Mouse (Mus musculus) heart, postnatal 36 days (tissue): ENCODE data around the gene Gspt1. TPM values are rescaled to one million over a fixed set of nuclear protein-coding genes. Genes with fewer than 3 reads are reported as not detected.
A peak's percentile ranks its signal among the peaks of the same experiment; 100 is the strongest.
"Not testable (repeated sequence)": the region's sequence is repeated elsewhere in the genome, so short reads cannot be mapped to it uniquely, and the experiment has no call there.

Experiments used
- DNase-seq, 2 experiments: peaks; one replicate each; pipeline ENCODE4 v3.0.0; 2021 to 2022
- intact Hi-C: fragments of 180-260 bp; cut with DNase I; formaldehyde crosslinking; loops from one replicate; pipeline ENCODE4 v1.15.1; 2025
- total RNA-seq, 2 experiments: library from RNA; stranded (reverse); gene quantifications; 2 replicates each; pipeline ENCODE4 v1.2.3; 2021

Gspt1 gene
- total RNA-seq, result 10 to 100 TPM; 64.1 to 65.2 TPM

DNA sequence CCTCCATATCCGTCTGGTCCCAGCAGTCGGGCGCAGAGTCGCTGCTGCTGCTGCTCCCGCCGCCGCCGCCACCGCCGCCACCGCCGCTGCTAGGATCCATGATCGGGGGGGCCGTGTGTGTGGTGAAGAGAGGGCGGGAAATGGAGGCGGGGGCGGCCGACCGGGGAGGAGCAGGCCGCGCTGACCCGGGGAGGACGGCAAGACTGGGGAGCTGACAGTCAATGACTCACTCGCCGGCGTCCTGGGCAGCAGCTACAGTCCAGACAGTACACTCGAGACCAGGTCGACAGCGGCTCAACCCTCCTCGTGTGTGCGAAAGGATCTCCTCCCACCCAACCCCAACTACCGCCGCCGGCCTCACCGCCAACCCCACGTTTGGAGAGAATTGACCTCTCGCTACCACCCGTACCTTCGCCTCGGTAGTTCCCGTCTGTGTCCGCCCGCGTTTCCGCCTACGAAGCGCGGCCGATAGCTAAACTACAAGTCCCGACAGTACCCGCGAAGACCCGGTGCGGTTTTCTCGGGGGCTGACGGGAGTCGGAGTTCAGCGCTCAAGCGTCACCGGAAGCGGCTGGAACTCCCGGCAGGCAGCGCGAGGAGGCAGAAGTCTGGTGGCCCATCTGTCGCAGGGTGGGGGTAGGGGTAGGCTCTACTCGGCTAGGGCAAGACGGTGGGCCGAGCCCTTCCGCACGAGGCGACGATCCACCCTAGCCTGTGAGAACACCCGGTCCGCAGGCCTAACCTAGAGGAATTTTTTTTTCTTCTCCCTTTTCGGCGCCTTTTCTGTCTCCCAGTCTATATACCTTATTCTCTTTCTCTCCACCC lies at the start of gene Gspt1:
TSS of gene Gspt1 (minus strand) at position 428 of the 825 bp plus-strand sequence.
- intact Hi-C loops, result loop anchor here (2.0 to 10.0 kb wide), 5 partner anchors 51 to 709 kb away; partner anchors contain the start of genes Clec16a, Dexi, Rsl1d1 and Snx29
- peak; percentile 95 to 96 for DNase-seq

DNA sequence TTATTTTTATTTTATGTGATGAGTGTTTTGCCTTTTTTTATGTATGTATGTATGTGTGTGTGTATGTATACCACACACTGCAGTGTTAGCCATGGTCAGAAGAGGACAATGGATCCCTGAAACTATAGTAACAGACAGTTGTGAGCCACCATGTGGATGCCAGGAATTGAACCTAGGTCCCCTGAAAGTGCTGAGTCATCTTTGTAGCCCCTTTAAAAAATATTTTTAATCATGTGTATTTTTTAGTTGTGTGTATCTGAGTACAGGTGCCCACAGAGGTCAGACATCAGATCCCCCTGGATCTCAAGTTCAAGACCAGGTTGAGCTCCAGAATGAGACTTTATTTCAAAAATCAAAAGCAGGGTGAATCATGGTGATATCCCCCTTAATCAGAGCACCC lies 49.6 kb upstream of the Gspt1 start:
- DNase-seq, result no peak
- intact Hi-C loops, result no loop called here

DNA sequence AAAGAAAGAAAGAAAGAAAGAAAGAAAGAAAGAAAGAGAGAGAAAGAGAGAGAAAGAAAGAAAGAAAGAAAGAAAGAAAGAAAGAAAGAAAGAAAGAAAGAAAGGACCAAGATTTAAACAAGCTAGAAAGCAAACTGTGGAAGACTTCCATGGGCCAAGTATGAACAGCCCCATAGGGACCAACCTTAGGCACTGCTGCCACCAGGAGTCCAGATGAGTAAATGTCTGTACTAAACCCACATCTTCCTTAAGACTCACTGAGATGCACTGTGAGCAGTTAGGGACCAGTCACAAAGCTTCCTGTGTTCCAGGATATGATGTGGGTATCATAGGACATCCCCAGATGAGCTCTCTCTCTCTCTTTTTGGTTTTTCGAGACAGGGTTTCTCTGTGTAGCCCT lies 43.6 kb upstream of the Gspt1 start:
- intact Hi-C loops, DNase-seq: not testable (repeated sequence)

GRCm38 (mm10) chr16:11295583-11295982 lies 41.5 kb upstream of the Gspt1 start:
- DNase-seq, intact Hi-C loops: not testable (repeated sequence)

- intact Hi-C loops, DNase-seq: not testable (repeated sequence)
Measured at GRCm38 (mm10) chr16:11288873-11289272, 34.7 kb upstream of the Gspt1 start.

DNA sequence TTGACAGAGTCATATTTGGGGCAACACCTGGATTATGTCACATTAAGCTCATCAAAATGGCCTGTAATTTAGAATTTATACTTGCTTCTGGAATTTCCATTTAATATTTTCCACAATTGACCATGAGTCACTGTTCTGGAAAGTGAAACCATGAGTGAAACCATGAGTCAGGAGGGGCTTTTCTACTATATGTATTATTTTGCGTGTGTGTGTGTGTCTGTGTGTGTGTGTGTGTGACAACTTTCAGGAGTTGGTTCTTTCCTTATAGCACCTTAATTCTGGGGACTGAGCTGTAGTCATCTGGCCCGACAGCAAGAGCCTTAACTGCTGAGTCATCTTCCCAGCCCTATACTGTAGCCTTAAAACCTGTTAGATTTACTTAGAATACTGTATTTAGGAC lies 31.8 kb upstream of the Gspt1 start:
- intact Hi-C loops, result no loop called here
- DNase-seq, result no peak

GRCm38 (mm10) chr16:11284881-11285280 lies 30.8 kb upstream of the Gspt1 start:
- intact Hi-C loops, result no loop called here
- no peak for DNase-seq

DNA sequence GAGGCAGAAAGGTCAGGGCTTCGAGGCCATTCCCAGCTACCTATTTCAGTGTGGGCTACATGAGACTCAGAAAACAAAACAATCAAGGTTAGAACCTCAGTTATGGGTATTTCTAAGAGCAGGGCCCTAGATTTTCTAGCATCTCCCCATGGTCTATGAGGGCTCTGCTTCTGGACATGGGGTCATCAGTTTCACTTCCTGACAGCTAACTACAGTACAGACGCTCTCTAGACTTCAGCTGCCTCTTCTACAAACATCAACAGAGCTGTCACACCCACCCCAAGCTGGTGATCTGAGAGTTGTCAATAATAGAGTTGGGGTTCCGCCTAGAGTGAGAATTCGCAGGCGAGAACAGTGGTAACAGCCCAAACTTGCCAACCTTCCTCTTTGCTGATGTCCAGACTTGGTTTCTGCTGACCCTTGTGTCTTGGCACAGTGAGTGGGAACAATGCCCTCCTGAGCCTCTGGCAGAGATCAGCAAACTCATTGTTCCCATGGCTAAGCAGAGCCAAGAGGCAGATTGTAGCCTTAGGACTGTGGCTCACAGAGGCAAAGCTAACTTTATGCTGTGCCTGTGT lies 28.6 kb upstream of the Gspt1 start:
- DNase-seq, result peak; percentile 2
- intact Hi-C loops, result no loop called here

DNA sequence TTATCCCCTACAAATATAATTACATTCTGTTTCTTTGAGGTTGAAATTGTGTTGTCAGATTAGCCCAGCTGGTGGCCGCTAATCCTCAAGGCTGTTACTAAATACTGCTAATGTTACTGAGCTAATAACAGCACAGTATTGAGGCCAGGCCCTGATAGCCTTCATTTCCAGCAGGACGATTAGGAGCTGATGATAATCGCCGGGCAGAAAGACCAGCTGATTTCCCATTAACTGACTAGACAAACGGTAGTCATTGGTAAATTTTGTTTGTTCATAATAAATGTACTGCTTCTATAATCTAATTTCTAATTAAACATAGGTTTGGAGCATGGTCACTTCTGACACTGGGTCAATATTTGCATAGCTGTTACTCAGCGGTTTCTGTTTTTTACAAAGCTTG lies 24.7 kb upstream of the Gspt1 start:
- intact Hi-C loops, result no loop called here
- no peak for DNase-seq

GRCm38 (mm10) chr16:11276888-11277287 lies 22.8 kb upstream of the Gspt1 start:
- intact Hi-C loops, result no loop called here
- no peak for DNase-seq

- no peak for DNase-seq
- intact Hi-C loops, result no loop called here
Measured at GRCm38 (mm10) chr16:11271073-11271472, 16.9 kb upstream of the Gspt1 start.

DNA sequence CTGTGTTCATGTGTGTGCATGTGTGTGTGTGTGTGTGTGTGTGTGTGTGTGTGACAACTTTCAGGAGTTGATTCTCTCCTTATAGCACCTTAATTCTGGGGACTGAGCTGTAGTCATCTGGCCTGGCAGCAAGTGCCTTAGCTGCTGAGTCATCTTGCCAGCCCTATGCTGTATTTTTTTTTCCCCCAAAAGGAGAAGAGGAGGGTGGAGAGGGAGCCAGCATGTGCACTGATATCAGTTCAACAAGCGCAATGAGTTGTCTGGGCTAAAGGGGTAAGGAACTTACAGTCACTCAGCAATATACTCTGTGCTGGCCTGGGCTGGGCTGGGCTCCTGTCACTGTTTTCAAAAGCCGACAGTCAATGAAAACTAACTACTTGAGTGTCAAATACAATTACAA lies 16.5 kb upstream of the Gspt1 start:
- DNase-seq, result no peak
- intact Hi-C loops, result no loop called here

- no peak for DNase-seq
- intact Hi-C loops, result no loop called here
Measured at GRCm38 (mm10) chr16:11269808-11270207, 15.7 kb upstream of the Gspt1 start.

GRCm38 (mm10) chr16:11266556-11266955 lies 12.4 kb upstream of the Gspt1 start:
- intact Hi-C loops, result no loop called here
- no peak for DNase-seq

DNA sequence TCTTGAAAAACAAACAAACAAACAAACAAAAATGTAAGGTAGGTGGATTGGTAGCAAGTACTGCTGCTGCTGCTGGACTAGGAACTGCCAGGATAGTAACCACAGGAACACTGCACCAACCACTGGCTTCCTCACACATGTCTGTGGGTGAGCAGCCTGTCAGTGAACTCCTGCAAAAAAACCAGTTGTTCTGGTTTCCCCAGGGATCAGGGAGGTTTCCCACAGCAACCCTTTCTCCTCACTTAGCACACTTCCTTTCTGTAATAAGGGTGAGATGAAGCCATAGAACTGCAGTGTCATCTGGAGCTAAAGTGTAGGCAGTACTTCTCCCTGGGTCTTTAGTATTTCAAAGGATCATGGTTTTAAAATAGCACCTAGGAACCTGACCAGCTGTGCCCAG lies 9.1 kb upstream of the Gspt1 start:
- intact Hi-C loops, result no loop called here
- no peak for DNase-seq

- intact Hi-C loops, result loop anchor here (2.0 to 10.0 kb wide), 6 partner anchors 52 to 710 kb away; partner anchors contain the start of genes Clec16a, Dexi, Rsl1d1 and Snx29
- DNase-seq, result no peak
Measured at GRCm38 (mm10) chr16:11254723-11255164, 619 bp upstream of the Gspt1 start.

GRCm38 (mm10) chr16:11253065-11253831 lies 877 bp downstream of the Gspt1 start:
- intact Hi-C loops, result loop anchor here (5.0 to 10.0 kb wide), 2 partner anchors 121 to 708 kb away; partner anchors contain the start of genes Clec16a, Dexi and Txndc11

DNA sequence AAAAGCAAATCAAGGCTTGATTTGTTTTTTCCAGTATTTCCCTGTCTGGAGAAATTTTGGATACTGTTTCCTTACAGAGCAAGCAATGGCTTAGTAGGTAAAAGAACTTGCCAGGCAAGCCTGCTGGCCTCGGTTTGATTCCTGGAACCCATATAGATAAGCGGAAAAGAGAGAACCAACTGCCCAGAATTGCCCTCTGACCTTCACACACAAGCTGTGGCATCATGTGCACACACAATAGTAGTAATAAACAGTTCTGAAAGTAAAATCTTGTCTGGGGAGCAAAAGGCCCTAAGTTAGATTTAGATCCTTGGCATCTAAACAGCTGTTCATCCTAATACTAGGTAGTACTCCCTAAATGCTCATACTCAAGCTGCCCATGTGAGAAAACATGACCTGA lies 6.3 kb downstream of the Gspt1 start:
- intact Hi-C loops, result no loop called here
- no peak for DNase-seq

More at GRCm38 (mm10) chr16:11253065-11253831, 877 bp downstream of the Gspt1 start:
- peak; percentile 41 to 56 for DNase-seq

DNA sequence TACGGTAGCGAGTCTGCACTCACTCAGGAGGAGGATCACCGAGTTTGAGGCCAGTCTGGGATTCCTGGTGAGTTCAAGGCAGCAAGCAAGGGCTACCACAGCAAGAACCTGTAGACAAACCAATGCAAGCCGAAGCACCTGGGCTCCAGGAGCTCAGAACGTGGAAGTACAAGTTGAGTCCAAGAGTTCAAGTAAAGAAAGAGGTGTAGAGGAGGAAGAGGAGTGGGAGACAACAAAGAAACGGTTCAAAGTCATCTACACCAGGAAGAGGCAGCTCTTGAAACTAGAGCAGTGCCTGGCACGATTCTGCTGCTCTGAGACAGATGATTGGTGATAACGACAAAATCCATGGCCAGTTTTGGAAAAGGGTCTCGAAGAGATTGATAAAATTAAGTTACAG lies 8.4 kb downstream of the Gspt1 start:
- no peak for DNase-seq
- intact Hi-C loops, result no loop called here

DNA sequence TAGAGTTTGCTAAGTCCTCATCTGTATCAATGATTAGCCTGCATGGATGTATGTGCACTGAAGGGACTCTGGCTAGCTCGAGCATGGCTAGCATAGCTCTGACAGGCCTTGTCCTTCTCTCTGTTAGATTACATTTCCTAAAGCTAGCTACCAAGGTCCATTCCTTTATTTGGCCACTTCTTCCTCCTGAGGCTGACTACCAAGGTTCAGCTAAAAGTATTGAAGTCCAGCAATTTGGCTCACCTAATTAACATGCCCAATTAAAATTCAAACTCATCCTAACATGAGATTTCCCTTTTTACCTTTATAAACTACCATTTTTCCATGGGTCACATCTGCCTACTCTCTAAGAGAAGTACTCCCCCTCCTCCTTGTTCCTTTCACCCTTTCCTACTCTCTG lies 11.7 kb downstream of the Gspt1 start:
- no peak for DNase-seq
- intact Hi-C loops, result no loop called here

DNA sequence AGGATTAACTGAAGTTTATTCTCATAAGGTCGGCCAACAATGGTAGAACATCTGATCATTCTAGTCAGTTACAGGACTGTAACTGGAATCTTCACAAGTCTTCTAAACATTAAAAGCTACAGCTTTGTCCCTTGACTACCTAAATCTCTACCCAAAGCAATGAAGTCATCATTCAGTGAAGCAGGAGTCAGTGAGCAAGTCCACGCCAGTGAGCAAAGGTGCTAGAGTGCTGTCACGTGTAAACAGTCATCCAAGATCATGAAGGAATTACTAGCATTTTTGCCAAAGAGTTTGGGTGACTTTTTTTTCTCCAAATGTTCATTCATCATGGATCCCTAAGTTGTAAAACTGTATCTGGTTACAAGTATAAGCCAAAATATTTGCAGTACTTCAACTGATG lies 36.3 kb downstream of the Gspt1 start:
- no peak for DNase-seq

More for the DNA sequence above, 36.3 kb downstream of the Gspt1 start:
- intact Hi-C loops, result no loop called here
